Mouse (Mus musculus) ES-Bruce4 (cell line): ENCODE data around the gene Dclk1.

ENCODE experiments used
- CTCF ChIP-seq: IDR thresholded peaks from one replicate; pipeline ENCODE4 v1.8.1; 2011; ENCODE audit warnings: low read depth, low read length
- EP300 ChIP-seq: IDR thresholded peaks from 2 replicates; pipeline ENCODE4 v1.6.1; 2011; ENCODE audit warnings: low read depth, low read length; ENCODE audit not compliant: insufficient read depth
- POLR2A ChIP-seq: IDR thresholded peaks from one replicate; pipeline ENCODE4 v1.8.1; 2011; ENCODE audit warnings: low read length; ENCODE audit not compliant: insufficient read depth

DNA sequence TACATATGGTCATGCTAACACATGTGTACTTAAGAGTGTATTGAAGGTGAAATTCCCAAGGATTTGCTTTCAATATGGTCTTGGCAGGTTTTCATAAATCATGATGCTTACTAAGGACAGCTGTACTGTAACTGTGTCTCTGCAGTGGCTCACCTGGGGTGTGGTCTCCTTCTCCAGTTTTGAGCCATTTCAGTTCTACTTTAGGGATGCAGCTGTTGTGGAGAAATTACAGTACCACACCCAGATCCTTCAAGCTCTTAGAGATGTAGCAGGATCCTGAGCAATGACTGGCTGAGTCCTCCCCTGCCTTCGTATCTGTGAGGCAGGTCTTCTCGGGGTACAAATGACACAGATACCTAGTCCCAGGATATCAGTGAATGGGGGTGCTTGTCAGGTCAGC, 8.5 kb downstream of the Dclk1 start:
- TF ChIP-seq POLR2A (no peak), CTCF (no peak), EP300 (no peak)
